Mouse (Mus musculus) intestine, postnatal 0 days (tissue): ENCODE measurements around the gene Wrap73. TPM values are rescaled to one million over a fixed set of nuclear protein-coding genes. Genes with fewer than 3 reads are reported as not detected.

ENCODE experiments used
- ATAC-seq: fragments of 200-750 bp; cut with Nextera tagmentation; 2 replicates; pipeline ENCODE4 v1.8.0; 2017; ENCODE audit warnings: mild to moderate bottlenecking, moderate TSS enrichment, moderate library complexity
- H3K27ac ChIP-seq: fragments of 300-500 bp; sonication (generic); 2 replicates; pipeline ENCODE4 v1.5.1; 2014; ENCODE audit warnings: mild to moderate bottlenecking, low read depth, low read length, moderate library complexity
- H3K27me3 ChIP-seq: fragments of 300-500 bp; sonication (generic); replicated peaks from 2 replicates; pipeline ENCODE4 v1.6.1; 2014; ENCODE audit warnings: low read length, mixed read lengths; ENCODE audit not compliant: control insufficient read depth, insufficient read depth
- H3K36me3 ChIP-seq: fragments of 300-500 bp; sonication (generic); 2 replicates; pipeline ENCODE4 v1.6.1; 2014; ENCODE audit warnings: mild to moderate bottlenecking, moderate library complexity; ENCODE audit not compliant: control insufficient read depth, insufficient read depth
- H3K4me1 ChIP-seq: fragments of 300-500 bp; sonication (generic); replicated peaks from 2 replicates; pipeline ENCODE4 v1.6.1; 2014; ENCODE audit warnings: antibody characterized with exemption, low read length, mixed read lengths; ENCODE audit not compliant: control insufficient read depth, insufficient read depth
- H3K4me2 ChIP-seq: fragments of 300-500 bp; sonication (generic); replicated peaks from 2 replicates; pipeline ENCODE4 v1.6.1; 2014; ENCODE audit warnings: low read depth, mild to moderate bottlenecking, moderate library complexity
- H3K4me3 ChIP-seq: fragments of 300-500 bp; sonication (generic); 2 replicates; pipeline ENCODE4 v1.5.1; 2014; ENCODE audit warnings: low read depth, low read length
- H3K9ac ChIP-seq: fragments of 300-500 bp; sonication (generic); 2 replicates; pipeline ENCODE4 v1.6.1; 2014; ENCODE audit warnings: mild to moderate bottlenecking, low read depth, low read length
- H3K9me3 ChIP-seq: fragments of 300-500 bp; sonication (generic); 2 replicates; pipeline ENCODE4 v1.6.1; 2016; ENCODE audit warnings: mixed run types; ENCODE audit not compliant: control insufficient read depth
- CTCF ChIP-seq: sonication (generic); IDR thresholded peaks from 2 replicates; pipeline ENCODE4 v1.5.1; 2016; ENCODE audit warnings: low read depth, mild to moderate bottlenecking, control low read depth, antibody characterized with exemption, moderate library complexity
- WGBS: fragments of 180-500 bp; shearing (Covaris S2); extraction: QIAGEN DNeasy Blood & Tissue Kit; methylation state at CpG from one replicate; pipeline ENCODE4 v1.1.7; 2014; 5-methylcytosine and 5-hydroxymethylcytosine counted together
- polyA plus RNA-seq: library from polyadenylated mRNA; unstranded; fragments of >200 nt; fragmentation: Nextera tagmentation; extraction: Ambion mirVana; gene quantifications from 2 replicates; pipeline ENCODE4 v1.2.1, GENCODE M21; 2015

The Wrap73 gene
- polyA plus RNA-seq, 1 experiment from 2014 or later: 15.0 TPM

GRCm38 (mm10) chr4:154131894-154132293 is 10.3 kb upstream of the Wrap73 start:
- no peak for TF ChIP-seq CTCF
- ATAC-seq: no peak
- Histone ChIP-seq H3K27ac (no peak overlapping the region), H3K9ac (no peak overlapping the region), H3K9me3 (no peaks in the 10 kb centered on the region), H3K4me1 (no peaks in the 10 kb centered on the region), H3K27me3 (0 out of 2 replicates have a peak, but pooled peaks cover 8% of the 10 kb centered on the region), H3K4me2 (no peak overlapping the region), H3K36me3 (no peaks in the 10 kb centered on the region), H3K4me3 (no peak overlapping the region)
- 77% methylated on average over 4 of the region's 4 CpGs for WGBS

DNA sequence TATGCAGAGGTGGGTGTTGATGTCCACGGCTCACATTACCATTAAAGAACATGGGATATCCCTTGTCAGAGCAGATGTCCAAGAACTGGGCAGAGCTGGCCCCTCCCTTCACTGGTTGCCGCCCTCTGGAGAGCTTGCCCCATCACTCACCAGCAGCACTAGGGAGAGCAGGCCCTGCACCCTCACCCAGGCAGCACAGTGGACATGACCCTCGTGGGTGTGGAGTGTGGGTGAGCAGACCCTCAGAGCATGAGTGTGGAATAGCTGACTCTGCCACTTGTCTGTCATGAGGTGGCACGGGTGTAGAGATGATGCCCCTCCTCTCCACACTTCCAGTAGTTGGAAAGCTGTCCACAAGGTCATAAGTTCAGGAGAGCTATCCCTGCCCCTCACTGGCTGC is 7.4 kb upstream of the Wrap73 start:
- no peaks in the 10 kb centered on the region for H3K9me3 ChIP-seq
- H3K27me3 ChIP-seq: peaks cover 34% of the 10 kb centered on the region
- H3K4me3 ChIP-seq: no peak overlapping the region
- H3K27ac ChIP-seq: no peak overlapping the region
- WGBS: 56% methylated on average over 4 of the region's 4 CpGs
- H3K36me3 ChIP-seq: no peaks in the 10 kb centered on the region
- H3K4me2 ChIP-seq: no peak overlapping the region
- no peak for ATAC-seq
- no peak for TF ChIP-seq CTCF
- peaks cover 3% of the 10 kb centered on the region for H3K4me1 ChIP-seq
- H3K9ac ChIP-seq: no peak overlapping the region

GRCm38 (mm10) chr4:154137139-154137538 is 5.0 kb upstream of the Wrap73 start:
- 66% methylated on average over 5 of the region's 5 CpGs for WGBS
- TF ChIP-seq CTCF: no peak
- no peaks in the 10 kb centered on the region for H3K36me3 ChIP-seq
- H3K9me3 ChIP-seq: no peaks in the 10 kb centered on the region
- H3K4me1 ChIP-seq: peaks cover 7% of the 10 kb centered on the region
- no peak overlapping the region for H3K4me3 ChIP-seq
- no peak overlapping the region for H3K9ac ChIP-seq
- H3K27me3 ChIP-seq: peaks cover 51% of the 10 kb centered on the region
- no peak for ATAC-seq
- H3K27ac ChIP-seq: no peak overlapping the region
- no peak overlapping the region for H3K4me2 ChIP-seq

- peaks cover 51% of the 10 kb centered on the region for H3K27me3 ChIP-seq
- TF ChIP-seq CTCF: no peak
- no peaks in the 10 kb centered on the region for H3K36me3 ChIP-seq
- under 1% methylated on average over 45 of the region's 59 CpGs for WGBS
- H3K27ac ChIP-seq: no peak overlapping the region
- peak overlapping the region; percentile 82 for H3K4me2 ChIP-seq
- peaks cover 13% of the 10 kb centered on the region for H3K4me1 ChIP-seq
- H3K4me3 ChIP-seq: peak overlapping the region; percentile 89
- no peak for ATAC-seq
- 0 out of 2 replicates have a peak overlapping the region, but pooled peaks have one; percentile 31 for H3K9ac ChIP-seq
- H3K9me3 ChIP-seq: no peaks in the 10 kb centered on the region
Observed at GRCm38 (mm10) chr4:154139671-154140181, 2.4 kb upstream of the Wrap73 start.

- WGBS: 0% methylated on average over 4 of the region's 4 CpGs
- Histone ChIP-seq H3K4me2 (peak within 1 kb of the TSS; percentile 82), H3K9ac (0 out of 2 replicates have a peak within 1 kb of the TSS, but pooled peaks have one; percentile 31), H3K27me3 (peaks cover 51% of the 10 kb centered on the region), H3K4me3 (peak within 1 kb of the TSS; percentile 89), H3K27ac (no peak within 1 kb of the TSS), H3K4me1 (peaks cover 13% of the 10 kb centered on the region), H3K36me3 (no peaks in the 10 kb centered on the region), H3K9me3 (no peaks in the 10 kb centered on the region)
- no peak for ATAC-seq
- TF ChIP-seq CTCF: no peak
Observed at GRCm38 (mm10) chr4:154140182-154140212, 2.2 kb upstream of the Wrap73 start, which contains the start of gene Trp73. Gene Trp73 (minus strand): TSS chr4:154140208.

GRCm38 (mm10) chr4:154140213-154141008 is 1.8 kb upstream of the Wrap73 start:
- Histone ChIP-seq H3K9ac (0 out of 2 replicates have a peak overlapping the region, but pooled peaks have one; percentile 31), H3K9me3 (no peaks in the 10 kb centered on the region), H3K36me3 (no peaks in the 10 kb centered on the region), H3K27ac (no peak overlapping the region), H3K4me1 (peaks cover 13% of the 10 kb centered on the region), H3K4me3 (peak overlapping the region; percentile 89), H3K27me3 (peaks cover 51% of the 10 kb centered on the region), H3K4me2 (peak overlapping the region; percentile 82)
- TF ChIP-seq CTCF: no peak
- WGBS: 2% methylated on average over 46 of the region's 46 CpGs
- no peak for ATAC-seq
